Mouse (Mus musculus): ENCODE measurements around the gene Spag8. TPM values are rescaled to one million over a fixed set of nuclear protein-coding genes. Genes with fewer than 3 reads are reported as not detected.

Spag8 gene
- total RNA-seq, 4 experiments from 2014 or later: 0.58 to 2.3 (median 1.4) TPM

- DNase-seq: no peak
These were observed 3.6 kb downstream of the Spag8 start for GRCm38 (mm10) chr4:43649783-43650182.

GRCm38 (mm10) chr4:43640491-43640890 lies 12.9 kb downstream of the Spag8 start:
- DNase-seq: no peak

- no peak for DNase-seq
These were observed 13.3 kb downstream of the Spag8 start for GRCm38 (mm10) chr4:43640076-43640475.

GRCm38 (mm10) chr4:43636751-43637150 lies 16.6 kb downstream of the Spag8 start:
- DNase-seq: no peak

- DNase-seq: no peak
These were observed 18.6 kb downstream of the Spag8 start for GRCm38 (mm10) chr4:43634621-43635374.

- DNase-seq: no peak
These were observed 19.7 kb downstream of the Spag8 start for GRCm38 (mm10) chr4:43633736-43634135.

- DNase-seq: no peak
These were observed 20.1 kb downstream of the Spag8 start for GRCm38 (mm10) chr4:43633296-43633695.

- no peak for DNase-seq
These were observed 21.2 kb downstream of the Spag8 start for GRCm38 (mm10) chr4:43631956-43632920.

GRCm38 (mm10) chr4:43631046-43631955 lies 22.1 kb downstream of the Spag8 start, which contains the start of gene Npr2:
Npr2 (plus strand) TSS chr4:43631935.
- no peak for DNase-seq

GRCm38 (mm10) chr4:43630671-43631045 lies 22.7 kb downstream of the Spag8 start:
- DNase-seq: no peak

- DNase-seq: peak; percentile 71
These were observed 23.3 kb downstream of the Spag8 start for GRCm38 (mm10) chr4:43630030-43630581.

- no peak for DNase-seq
These were observed 24.1 kb downstream of the Spag8 start for GRCm38 (mm10) chr4:43629106-43629817.

- DNase-seq: no peak
These were observed 33.1 kb downstream of the Spag8 start for GRCm38 (mm10) chr4:43620146-43620778.

GRCm38 (mm10) chr4:43613060-43613730 lies 40.2 kb downstream of the Spag8 start:
- no peak for DNase-seq

GRCm38 (mm10) chr4:43612534-43612933 lies 40.9 kb downstream of the Spag8 start:
- DNase-seq: no peak

- DNase-seq: no peak
These were observed 48.4 kb downstream of the Spag8 start for GRCm38 (mm10) chr4:43604751-43605685.

GRCm38 (mm10) chr4:43604099-43604498 lies 49.3 kb downstream of the Spag8 start:
- no peak for DNase-seq

All from adrenal gland, adult 8-10 months (tissue).